33 mouse cellular contexts compared by ENCODE assay signal in genomic region chr2:164210892-164211291, GRCm38 (mm10). TPM values are rescaled to one million over a fixed set of nuclear protein-coding genes. Genes with fewer than 3 reads are reported as not detected.
"Had no signal": no experiment of that assay in that cellular context is flagged by ENCODE, and none has a peak within 500 bp of the region (broad histone marks: within the 10 kb centered on the region; RNA-seq: fewer than 3 reads in every experiment).

No protein-coding gene starts in this region.

- ATAC-seq: hindbrain, postnatal 0 days; intestine, embryonic 16.5 days had no signal

- DNase-seq: gastrocnemius, adult 2 months; gastrocnemius, postnatal 14 days; gastrocnemius, postnatal 36 days; heart, adult 11 months; heart, adult 2 months; heart, postnatal 14 days; heart, postnatal 36 days; kidney, adult 11 months; kidney, adult 2 months; kidney, adult 9 months; kidney, postnatal 14 days; kidney, postnatal 36 days; layer of hippocampus, adult 9-11 months; layer of hippocampus, postnatal 36 days; liver; liver, embryonic 13.5 days had no signal

RNA-seq across cellular contexts. Expression of gene Wfdc15b, which starts 10.6 kb away (rescaled TPM):
- polyA plus RNA-seq: heart, adult 2 months; heart, embryonic 11.5 days; heart, embryonic 13.5 days; heart, embryonic 15.5 days; heart, postnatal 0 days; hindbrain, embryonic 11.5 days; hindbrain, embryonic 13.5 days; hindbrain, postnatal 0 days; large intestine, adult 2 months; limb, embryonic 10.5 days; limb, embryonic 12.5 days; limb, embryonic 14.5 days; liver, embryonic 11.5 days; liver, embryonic 13.5 days had no signal

RNA-seq across cellular contexts. Expression of gene Wfdc15a, which starts 11.0 kb away (rescaled TPM):
- polyA plus RNA-seq: heart, adult 2 months; heart, embryonic 11.5 days; heart, embryonic 13.5 days; heart, embryonic 15.5 days; heart, postnatal 0 days; hindbrain, embryonic 11.5 days; hindbrain, embryonic 13.5 days; hindbrain, embryonic 15.5 days; hindbrain, postnatal 0 days; intestine, embryonic 14.5 days; intestine, embryonic 16.5 days; kidney, embryonic 15.5 days; kidney, postnatal 0 days; large intestine, adult 2 months; limb, embryonic 10.5 days; limb, embryonic 12.5 days; limb, embryonic 14.5 days; liver, embryonic 11.5 days; liver, embryonic 13.5 days had no signal

RNA-seq across cellular contexts. Expression of gene Wfdc12, which starts 20.5 kb away (rescaled TPM):
- polyA plus RNA-seq: heart, adult 2 months; heart, embryonic 11.5 days; heart, embryonic 13.5 days; heart, embryonic 15.5 days; heart, postnatal 0 days; hindbrain, embryonic 11.5 days; hindbrain, embryonic 13.5 days; hindbrain, embryonic 15.5 days; hindbrain, postnatal 0 days; intestine, embryonic 14.5 days; intestine, embryonic 16.5 days; kidney, adult 2 months; kidney, postnatal 0 days; large intestine, adult 2 months; limb, embryonic 10.5 days; limb, embryonic 12.5 days; liver, embryonic 11.5 days; liver, embryonic 13.5 days had no signal

RNA-seq across cellular contexts. Expression of gene Svs2, which starts 27.4 kb away (rescaled TPM):
- polyA plus RNA-seq: heart, adult 2 months; heart, embryonic 11.5 days; heart, embryonic 13.5 days; heart, embryonic 15.5 days; heart, postnatal 0 days; hindbrain, embryonic 11.5 days; hindbrain, embryonic 13.5 days; hindbrain, embryonic 15.5 days; hindbrain, postnatal 0 days; intestine, embryonic 14.5 days; intestine, embryonic 16.5 days; kidney, adult 2 months; kidney, embryonic 15.5 days; kidney, postnatal 0 days; large intestine, adult 2 months; limb, embryonic 10.5 days; limb, embryonic 12.5 days; limb, embryonic 14.5 days; liver, embryonic 11.5 days; liver, embryonic 13.5 days had no signal

RNA-seq across cellular contexts. Expression of gene Wfdc5, which starts 28.4 kb away (rescaled TPM):
- polyA plus RNA-seq: heart, adult 2 months; heart, embryonic 11.5 days; heart, embryonic 13.5 days; heart, embryonic 15.5 days; heart, postnatal 0 days; hindbrain, embryonic 11.5 days; hindbrain, embryonic 13.5 days; hindbrain, embryonic 15.5 days; hindbrain, postnatal 0 days; intestine, embryonic 14.5 days; intestine, embryonic 16.5 days; kidney, adult 2 months; kidney, embryonic 15.5 days; kidney, postnatal 0 days; large intestine, adult 2 months; limb, embryonic 10.5 days; limb, embryonic 12.5 days; liver, embryonic 11.5 days; liver, embryonic 13.5 days had no signal
